Mouse (Mus musculus) MEL (cell line): ENCODE data around the gene Ap3m1. TPM values are rescaled to one million over a fixed set of nuclear protein-coding genes. Genes with fewer than 3 reads are reported as not detected.

Experiments
- DNase-seq: peaks from one replicate; pipeline ENCODE4 v3.0.0; 2011; ENCODE audit warnings: low read depth, low spot score
- H3K27ac ChIP-seq: 2 replicates; pipeline ENCODE4 v1.5.1; 2012; ENCODE audit warnings: low read depth, mild to moderate bottlenecking, control low read depth, low read length, moderate library complexity; ENCODE audit not compliant: control insufficient read depth
- H3K27me3 ChIP-seq, 2 experiments: fragments of 150-350 bp in 1 of 2; sonication (generic) in 1 of 2; 2 replicates each; pipeline ENCODE4 v1.6.1; 2012; ENCODE audit warnings: low read length in 2 of 2, mild to moderate bottlenecking in 2 of 2, improper control_type of control experiment in 1 of 2, moderate library complexity in 1 of 2; ENCODE audit not compliant: insufficient read depth in 2 of 2, control insufficient read depth in 1 of 2
- H3K36me3 ChIP-seq, 2 experiments: 2 replicates each; pipeline ENCODE4 v1.6.1; 2012 to 2014; ENCODE audit warnings: low read length in 2 of 2, improper control_type of control experiment in 1 of 2, inconsistent platforms in 1 of 2, mild to moderate bottlenecking in 1 of 2; ENCODE audit not compliant: insufficient read depth in 2 of 2, control insufficient read depth in 1 of 2
- H3K4me1 ChIP-seq, 2 experiments: fragments of 150-350 bp in 1 of 2; sonication (generic) in 1 of 2; 2 replicates each; pipeline ENCODE4 v1.6.1; 2012; ENCODE audit warnings: low read length in 2 of 2, improper control_type of control experiment in 1 of 2, mild to moderate bottlenecking in 1 of 2; ENCODE audit not compliant: insufficient read depth in 2 of 2, control insufficient read depth in 1 of 2
- H3K4me3 ChIP-seq, 2 experiments: fragments of 150-350 bp in 1 of 2; sonication (generic) in 1 of 2; 2 replicates each; pipeline ENCODE4 v1.5.1; 2012; ENCODE audit warnings: low read depth in 2 of 2, low read length in 2 of 2, mild to moderate bottlenecking in 2 of 2, moderate library complexity in 2 of 2, control low read depth in 1 of 2, improper control_type of control experiment in 1 of 2; ENCODE audit not compliant: control insufficient read depth in 1 of 2, insufficient read depth in 1 of 2
- H3K79me2 ChIP-seq: 2 replicates; pipeline ENCODE4 v1.6.1; 2012; ENCODE audit warnings: mild to moderate bottlenecking, low read length, moderate library complexity; ENCODE audit not compliant: control insufficient read depth, poor library complexity, insufficient read depth
- H3K9ac ChIP-seq: 2 replicates; pipeline ENCODE4 v1.6.1; 2012; ENCODE audit warnings: low read depth, mild to moderate bottlenecking, control low read depth, low read length, moderate library complexity; ENCODE audit not compliant: control insufficient read depth, poor library complexity, severe bottlenecking
- H3K9me3 ChIP-seq: fragments of 150-350 bp; sonication (generic); replicated peaks from 2 replicates; pipeline ENCODE4 v1.6.1; 2012; ENCODE audit warnings: mild to moderate bottlenecking, low read length, improper control_type of control experiment, moderate library complexity; ENCODE audit not compliant: insufficient read depth
- BHLHE40 ChIP-seq: IDR thresholded peaks from 2 replicates; pipeline ENCODE4 v1.6.1; 2012; ENCODE audit warnings: low read depth, mild to moderate bottlenecking, inconsistent platforms, low read length, improper control_type of control experiment, borderline replicate concordance
- CHD1 ChIP-seq: IDR thresholded peaks from 2 replicates; pipeline ENCODE4 v1.6.1; 2012; ENCODE audit warnings: low read depth, mild to moderate bottlenecking, inconsistent platforms, low read length, improper control_type of control experiment
- CTCF ChIP-seq, 3 experiments: IDR thresholded peaks in 2 of 3; conservative IDR thresholded peaks in 1 of 3; 2 replicates each; pipeline ENCODE4 v1.5.1; 2011 to 2012; ENCODE audit warnings: low read length in 3 of 3, low read depth in 2 of 3, mild to moderate bottlenecking in 2 of 3, improper control_type of control experiment in 1 of 3, inconsistent platforms in 1 of 3, mixed read lengths in 1 of 3, moderate library complexity in 1 of 3; ENCODE audit not compliant: control insufficient read depth in 1 of 3, insufficient read depth in 1 of 3, poor library complexity in 1 of 3, severe bottlenecking in 1 of 3
- E2F4 ChIP-seq: IDR thresholded peaks from 2 replicates; pipeline ENCODE4 v1.6.1; 2011; ENCODE audit warnings: low read depth, low read length, improper control_type of control experiment, borderline replicate concordance
- ELF1 ChIP-seq: IDR thresholded peaks from 2 replicates; pipeline ENCODE4 v1.6.1; 2014; ENCODE audit warnings: low read depth, mild to moderate bottlenecking, inconsistent platforms, low read length, improper control_type of control experiment, moderate library complexity
- EP300 ChIP-seq, 2 experiments: IDR thresholded peaks; 2 replicates each; pipeline ENCODE4 v1.6.1; 2011; ENCODE audit warnings: improper control_type of control experiment in 2 of 2, low read length in 2 of 2, low read depth in 1 of 2, mild to moderate bottlenecking in 1 of 2
- GABPA ChIP-seq: IDR thresholded peaks from 2 replicates; pipeline ENCODE4 v1.6.1; 2012; ENCODE audit warnings: low read depth, mild to moderate bottlenecking, inconsistent platforms, low read length, improper control_type of control experiment, moderate library complexity
- MAZ ChIP-seq: IDR thresholded peaks from 2 replicates; pipeline ENCODE4 v1.6.1; 2012; ENCODE audit warnings: low read depth, mild to moderate bottlenecking, inconsistent platforms, low read length, improper control_type of control experiment
- MXI1 ChIP-seq: IDR thresholded peaks from 2 replicates; pipeline ENCODE4 v1.6.1; 2011; ENCODE audit warnings: mild to moderate bottlenecking, low read depth, low read length, improper control_type of control experiment
- NELFE ChIP-seq: IDR thresholded peaks from 2 replicates; pipeline ENCODE4 v1.6.1; 2011; ENCODE audit warnings: low read depth, low read length, improper control_type of control experiment
- POLR2A ChIP-seq, 2 experiments: IDR thresholded peaks; 2 replicates each; pipeline ENCODE4 v1.6.1; 2011 to 2012; ENCODE audit warnings: low read length in 2 of 2, mild to moderate bottlenecking in 2 of 2, control low read depth in 1 of 2, improper control_type of control experiment in 1 of 2, low read depth in 1 of 2, moderate library complexity in 1 of 2; ENCODE audit not compliant: control insufficient read depth in 1 of 2, insufficient read depth in 1 of 2, poor library complexity in 1 of 2
- POLR2AphosphoS5 ChIP-seq: IDR thresholded peaks from 2 replicates; pipeline ENCODE4 v1.6.1; 2012; ENCODE audit warnings: low read depth, borderline replicate concordance, mild to moderate bottlenecking, inconsistent platforms, low read length, moderate library complexity, mixed read lengths
- RCOR1 ChIP-seq: IDR thresholded peaks from 2 replicates; pipeline ENCODE4 v1.6.1; 2012; ENCODE audit warnings: low read depth, mild to moderate bottlenecking, inconsistent platforms, low read length, improper control_type of control experiment
- SMC3 ChIP-seq: IDR thresholded peaks from 2 replicates; pipeline ENCODE4 v1.6.1; 2011; ENCODE audit warnings: low read depth, low read length, improper control_type of control experiment
- TAL1 ChIP-seq: IDR thresholded peaks from 2 replicates; pipeline ENCODE4 v1.6.1; 2012; ENCODE audit warnings: mild to moderate bottlenecking, inconsistent platforms, low read length, moderate library complexity, mixed read lengths
- USF1 ChIP-seq: IDR thresholded peaks from 2 replicates; pipeline ENCODE4 v1.6.1; 2014; ENCODE audit warnings: low read depth, mild to moderate bottlenecking, inconsistent platforms, low read length, improper control_type of control experiment, moderate library complexity
- ZC3H11A ChIP-seq: IDR thresholded peaks from 2 replicates; pipeline ENCODE4 v1.6.1; 2012; ENCODE audit warnings: low read depth, mild to moderate bottlenecking, inconsistent platforms, low read length, improper control_type of control experiment
- ZMIZ1 ChIP-seq: IDR thresholded peaks from 2 replicates; pipeline ENCODE4 v1.6.1; 2012; ENCODE audit warnings: low read depth, mild to moderate bottlenecking, inconsistent platforms, low read length, improper control_type of control experiment, moderate library complexity
- polyA plus RNA-seq, 2 experiments: library from polyadenylated mRNA; stranded (reverse) in 1 of 2; unstranded in 1 of 2; fragments of >175 nt in 1 of 2; fragments of >200 nt in 1 of 2; gene quantifications; 2 replicates each; pipeline versions ENCODE4 v1.2.1 to v1.2.4; 2012; ENCODE audit warnings: low replicate concordance in 2 of 2, low read depth in 1 of 2; ENCODE audit not compliant: insufficient read length in 2 of 2, insufficient read depth in 1 of 2, missing spikeins in 1 of 2
- total RNA-seq: library from RNA; depleted of rRNA; stranded (reverse); fragments of 300-350 nt; gene quantifications from 2 replicates; pipeline ENCODE4 v1.2.3, GENCODE M21; 2012

Ap3m1 gene
- total and polyA plus RNA-seq, 3 experiments: 31.8 to 47.4 TPM; not detected in 1

DNA sequence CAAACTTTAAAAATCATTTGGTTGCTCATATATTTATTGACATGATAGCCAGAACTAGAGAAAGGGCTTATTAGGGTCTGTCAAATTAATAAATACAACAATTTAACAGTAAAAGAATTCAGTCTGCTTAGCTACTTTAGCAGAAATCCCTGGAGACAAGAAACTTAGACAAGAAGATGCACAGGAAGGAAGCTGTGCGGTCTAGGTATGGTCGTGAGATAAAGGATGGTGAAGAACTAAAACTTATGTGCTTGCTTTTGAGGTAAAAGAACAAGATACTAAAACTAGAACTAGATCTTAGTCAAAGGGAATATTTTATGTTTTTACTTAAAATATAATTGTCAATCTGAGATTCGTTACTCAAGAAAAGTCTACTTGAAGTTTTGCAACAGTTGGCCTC lies 17.5 kb downstream of the Ap3m1 start:
- TF ChIP-seq TAL1: no peak
- no peak for TF ChIP-seq MAZ
- TF ChIP-seq ZC3H11A: no peak
- no peak for TF ChIP-seq ZMIZ1
- no peak for TF ChIP-seq EP300 (IDR thresholded peaks at IDR 0.05; ENCODE audit: low read depth in 1 of 2, low read length in 2 of 2)
- TF ChIP-seq ELF1: no peak
- no peak for TF ChIP-seq CTCF (IDR thresholded peaks at IDR 0.05 in 2 of 3, conservative IDR thresholded peaks at IDR 0.05 in 1 of 3; ENCODE audit: control insufficient read depth in 1 of 3, insufficient read depth in 1 of 3, low read depth in 2 of 3, low read length in 3 of 3, poor library complexity in 1 of 3, severe bottlenecking in 1 of 3)
- no peak for TF ChIP-seq USF1
- no peak for TF ChIP-seq E2F4
- no peak for TF ChIP-seq BHLHE40
- TF ChIP-seq NELFE: no peak
- no peak for TF ChIP-seq CHD1
- TF ChIP-seq POLR2A (IDR thresholded peaks at IDR 0.05; ENCODE audit: control insufficient read depth in 1 of 2, insufficient read depth in 1 of 2, low read depth in 1 of 2, low read length in 2 of 2, poor library complexity in 1 of 2): no peak
- TF ChIP-seq GABPA: no peak
- no peak for TF ChIP-seq MXI1
- TF ChIP-seq SMC3: no peak
- TF ChIP-seq POLR2AphosphoS5: no peak
- H3K9me3 ChIP-seq: no peaks in the 10 kb centered on the region
- H3K4me1 ChIP-seq: no peaks in the 10 kb centered on the region
- H3K4me3 ChIP-seq: no peak overlapping the region
- H3K27ac ChIP-seq: no peak overlapping the region
- H3K79me2 ChIP-seq: no peaks in the 10 kb centered on the region
- H3K27me3 ChIP-seq: no peaks in the 10 kb centered on the region
- no peak overlapping the region for H3K9ac ChIP-seq
- no peak for DNase-seq
- peaks cover 0 to 15% of the 10 kb centered on the region in 2 experiments; a peak in 2 of 4 replicates for H3K36me3 ChIP-seq

DNA sequence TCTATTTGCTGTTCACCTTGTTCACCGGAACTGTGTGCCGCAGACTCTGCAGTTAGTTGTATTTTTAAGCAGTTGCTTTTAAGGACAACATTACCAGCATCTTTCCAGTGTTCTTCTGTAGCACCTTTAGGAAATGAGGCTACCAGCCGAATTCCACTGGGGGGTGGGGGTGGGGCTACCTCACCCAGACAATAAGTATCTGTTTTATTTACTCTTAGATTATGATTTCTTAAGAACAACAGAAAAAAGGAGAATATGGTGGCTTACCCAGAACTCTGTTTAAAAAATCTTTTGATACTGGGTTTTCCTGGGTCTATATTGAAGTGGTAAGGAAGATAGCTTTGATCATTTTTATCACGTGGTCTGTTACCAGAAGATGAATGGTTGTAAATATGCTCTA lies 18.0 kb downstream of the Ap3m1 start:
- no peak overlapping the region for H3K4me3 ChIP-seq
- DNase-seq: no peak
- peaks cover 0 to 15% of the 10 kb centered on the region in 2 experiments; a peak in 2 of 4 replicates for H3K36me3 ChIP-seq
- no peak overlapping the region for H3K27ac ChIP-seq
- no peaks in the 10 kb centered on the region for H3K79me2 ChIP-seq
- no peaks in the 10 kb centered on the region for H3K9me3 ChIP-seq
- H3K9ac ChIP-seq: no peak overlapping the region
- TF ChIP-seq EP300 (IDR thresholded peaks at IDR 0.05; ENCODE audit: low read depth in 1 of 2, low read length in 2 of 2) (no peak), SMC3 (no peak), USF1 (no peak), RCOR1 (no peak), MXI1 (no peak)
- no peaks in the 10 kb centered on the region for H3K4me1 ChIP-seq
- H3K27me3 ChIP-seq: no peaks in the 10 kb centered on the region
